ENCODE assay signal across 17 mouse cellular contexts in the genomic region with DNA sequence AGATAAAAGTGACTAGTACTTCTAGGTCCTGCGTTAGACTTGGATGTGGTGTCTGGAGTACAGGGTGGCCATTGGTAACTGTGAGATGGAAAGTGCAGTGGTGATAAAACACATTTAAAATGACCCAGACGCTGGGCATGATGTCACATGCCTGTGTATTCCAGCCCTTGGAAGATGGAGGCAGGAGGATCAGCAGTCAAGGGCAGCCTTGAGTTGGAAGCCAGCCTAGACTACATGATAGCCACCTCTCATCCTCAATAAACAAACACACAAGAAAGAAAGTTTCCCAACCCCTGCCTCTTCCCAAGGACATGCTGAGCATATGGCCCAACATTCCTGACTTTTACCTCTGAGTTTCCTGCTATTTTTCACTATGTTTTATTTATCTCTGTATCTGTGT.
DNase-seq lines count a peak whose midpoint lies in the region; ATAC-seq lines count a peak whose summit lies in the region.
"Had no signal": no experiment of that assay in that cellular context is flagged by ENCODE, and none has a peak within 500 bp of the region (broad histone marks: within the 10 kb centered on the region; RNA-seq: fewer than 3 reads in every experiment).

No protein-coding gene starts in this region.

- 83% methylated on average over 2 of the region's 2 CpGs for WGBS in intestine, embryonic 14.5 days
- 82% methylated on average over 2 of the region's 2 CpGs for WGBS in intestine, embryonic 15.5 days

- H3K36me3 ChIP-seq in intestine, embryonic 14.5 days (ENCODE audit: control insufficient read depth, insufficient read depth, low read length), result no peaks in the 10 kb centered on the region
- H3K36me3 ChIP-seq in intestine, embryonic 15.5 days, result no peaks in the 10 kb centered on the region
- H3K36me3 ChIP-seq: embryonic facial prominence, embryonic 10.5 days; heart, embryonic 10.5 days; hindbrain, embryonic 15.5 days had no signal

- peak; percentile 38 for DNase-seq in adrenal gland, postnatal 14 days
- DNase-seq in adrenal gland, postnatal 25 days, result no peak
- DNase-seq in intestine, embryonic 14.5 days (ENCODE audit: low spot score), result peak; percentile 31
- peak; percentile 30 for DNase-seq in ovary, postnatal 36 days (ENCODE audit: low spot score)
- DNase-seq in ovary, postnatal 10 days (ENCODE audit: low spot score), result no peak
- DNase-seq: adrenal gland, postnatal 10 days; cerebellum, adult 2 months; cerebellum, postnatal 10 days; heart, adult 18-20 months had no signal

- no peaks in the 10 kb centered on the region for H3K4me1 ChIP-seq in intestine, embryonic 14.5 days (replicated peaks; ENCODE audit: control insufficient read depth, insufficient read depth, low read length)
- no peaks in the 10 kb centered on the region for H3K4me1 ChIP-seq in intestine, embryonic 15.5 days (replicated peaks)
- H3K4me1 ChIP-seq: embryonic facial prominence, embryonic 10.5 days; hindbrain, embryonic 15.5 days had no signal

- no peak overlapping the region for H3K4me3 ChIP-seq in intestine, embryonic 14.5 days (ENCODE audit: low read depth, low read length)
- no peak overlapping the region for H3K4me3 ChIP-seq in intestine, embryonic 15.5 days (replicated peaks)
- H3K4me3 ChIP-seq: embryonic facial prominence, embryonic 10.5 days; heart, embryonic 10.5 days; hindbrain, embryonic 15.5 days had no signal

- no peaks in the 10 kb centered on the region for H3K27me3 ChIP-seq in intestine, embryonic 14.5 days (replicated peaks; ENCODE audit: control insufficient read depth, insufficient read depth, low read length)
- H3K27me3 ChIP-seq in intestine, embryonic 15.5 days (replicated peaks), result no peaks in the 10 kb centered on the region
- H3K27me3 ChIP-seq: CH12.LX; hindbrain, embryonic 15.5 days; Patski had no signal

- no peak overlapping the region for H3K27ac ChIP-seq in intestine, embryonic 14.5 days (ENCODE audit: low read depth)
- no peak overlapping the region for H3K27ac ChIP-seq in intestine, embryonic 15.5 days
- H3K27ac ChIP-seq: embryonic facial prominence, embryonic 10.5 days; heart, embryonic 10.5 days; hindbrain, embryonic 15.5 days had no signal

- H3K4me2 ChIP-seq in intestine, embryonic 14.5 days (ENCODE audit: low read length), result no peak overlapping the region
- H3K4me2 ChIP-seq in intestine, embryonic 15.5 days (replicated peaks), result no peak overlapping the region
- H3K4me2 ChIP-seq: hindbrain, embryonic 15.5 days had no signal

- no peaks in the 10 kb centered on the region for H3K9me3 ChIP-seq in intestine, embryonic 14.5 days (ENCODE audit: control insufficient read depth, low read length)
- H3K9me3 ChIP-seq in intestine, embryonic 15.5 days, result no peaks in the 10 kb centered on the region
- H3K9me3 ChIP-seq: embryonic facial prominence, embryonic 10.5 days; heart, embryonic 10.5 days; hindbrain, embryonic 15.5 days had no signal

- no peak overlapping the region for H3K9ac ChIP-seq in intestine, embryonic 14.5 days (ENCODE audit: low read length)
- H3K9ac ChIP-seq in intestine, embryonic 15.5 days, result no peak overlapping the region
- H3K9ac ChIP-seq: hindbrain, embryonic 15.5 days had no signal

- no peak for ATAC-seq in intestine, embryonic 14.5 days (replicated peaks; ENCODE audit: low FRiP score, low TSS enrichment, low read depth)
- ATAC-seq in intestine, embryonic 15.5 days, result no peak
- ATAC-seq: activated CD4-positive, CD25-positive, alpha-beta regulatory T cell, adult 4 months; forebrain, embryonic 14.5 days; Patski had no signal

Comparison
In these comparisons a context has a peak if more than half of its experiments do, and no peak if none do; other contexts are left out.
1. DNase-seq: peak in adrenal gland, postnatal 14 days (single experiment), intestine, embryonic 14.5 days (single experiment) and ovary, postnatal 36 days (single experiment); none in adrenal gland, postnatal 25 days (single experiment) and ovary, postnatal 10 days (single experiment).